Mouse (Mus musculus) E14TG2a.4 (cell line): ENCODE data around the gene Slc30a6.

Experiments
- CTCF ChIP-seq: conservative IDR thresholded peaks from 2 replicates; pipeline ENCODE4 v1.5.1; 2014; ENCODE audit warnings: low read length
- NANOG ChIP-seq: IDR thresholded peaks from 2 replicates; pipeline ENCODE4 v1.6.1; 2014; ENCODE audit warnings: borderline replicate concordance, low read length, mixed read lengths
- POU5F1 ChIP-seq: IDR thresholded peaks from 2 replicates; pipeline ENCODE4 v1.6.1; 2014; ENCODE audit warnings: low read length, borderline replicate concordance

DNA sequence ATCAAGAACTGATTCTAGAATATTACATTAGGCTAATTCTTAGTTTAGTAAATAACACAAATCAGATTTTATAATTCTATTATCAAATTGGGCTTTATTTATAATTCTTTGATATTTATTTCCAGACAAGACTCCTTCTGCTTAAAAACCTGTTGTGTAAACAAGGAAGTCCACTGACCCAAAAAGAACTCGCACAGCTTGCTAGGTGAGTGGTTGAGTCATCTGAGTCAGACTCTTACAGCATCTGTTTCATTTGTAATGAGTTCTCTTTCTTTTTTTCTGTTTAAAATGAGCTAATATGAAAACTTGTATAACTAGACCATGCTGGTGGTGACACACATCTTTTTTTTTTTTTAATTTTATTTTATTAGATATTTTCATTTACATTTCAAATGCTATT is 18.5 kb upstream of the Slc30a6 start:
- no peak for TF ChIP-seq CTCF
- no peak for TF ChIP-seq NANOG
- TF ChIP-seq POU5F1: no peak
